Mouse (Mus musculus): ENCODE data around the gene Klhdc7b. TPM values are rescaled to one million over a fixed set of nuclear protein-coding genes. Genes with fewer than 3 reads are reported as not detected.

Klhdc7b gene
- polyA plus RNA-seq, 1 experiment from 2014 or later, result 0.04 TPM

DNA sequence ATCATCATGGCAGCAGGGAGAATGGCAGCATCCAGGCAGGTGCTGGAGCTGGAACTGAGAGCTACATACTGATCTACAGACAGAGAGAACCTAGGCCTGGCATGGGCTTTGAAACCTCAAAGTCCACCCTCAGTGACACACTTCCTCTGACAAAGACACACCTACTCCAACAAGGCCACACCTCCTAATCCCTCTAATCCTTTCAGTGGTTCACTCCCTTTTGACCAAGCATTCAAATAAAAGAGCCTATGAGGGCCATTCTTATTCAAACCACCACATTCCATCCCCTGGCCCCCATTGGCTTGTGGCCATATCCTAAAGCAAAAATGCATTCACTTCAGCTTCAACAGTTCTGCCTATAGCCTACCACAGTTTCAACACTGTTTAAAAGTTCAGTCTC lies 22.0 kb downstream of the Klhdc7b start:
- ATAC-seq (ENCODE audit: insufficient read depth, low FRiP score), result no peak
- H3K9ac ChIP-seq (ENCODE audit: low read length), result no peak overlapping the region
- H3K4me1 ChIP-seq (ENCODE audit: control insufficient read depth, insufficient read depth, low read length), result no peaks in the 10 kb centered on the region
- H3K4me3 ChIP-seq (replicated peaks; ENCODE audit: low read length), result no peak overlapping the region
- H3K9me3 ChIP-seq (replicated peaks; ENCODE audit: control insufficient read depth, low read length), result peaks cover 4% of the 10 kb centered on the region
- H3K27ac ChIP-seq (ENCODE audit: low read length), result no peak overlapping the region
- no peaks in the 10 kb centered on the region for H3K36me3 ChIP-seq (ENCODE audit: control insufficient read depth, insufficient read depth, low read length)
- H3K27me3 ChIP-seq (ENCODE audit: control insufficient read depth, insufficient read depth, low read length), result no peaks in the 10 kb centered on the region
- H3K4me2 ChIP-seq (ENCODE audit: low read depth, low read length), result no peak overlapping the region

DNA sequence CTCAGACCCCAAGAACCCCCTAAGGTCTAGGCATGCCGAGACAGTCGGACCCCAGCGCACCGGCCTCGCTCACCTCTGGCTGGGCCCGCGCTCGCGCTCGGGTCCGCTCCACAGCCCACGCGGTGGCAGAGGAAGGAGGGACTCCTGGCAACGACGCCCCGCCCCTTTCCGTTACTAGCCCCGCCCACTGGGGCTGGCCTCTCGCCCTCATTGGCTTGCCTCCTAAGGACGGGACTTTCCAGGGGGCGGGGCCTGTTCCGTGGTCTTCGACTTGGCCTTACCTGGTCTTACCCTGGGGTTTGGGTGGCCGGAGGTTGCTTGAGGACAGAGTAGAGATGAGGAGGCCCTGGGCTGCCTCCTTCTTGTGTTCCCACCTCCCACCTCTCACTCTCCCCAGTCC lies 25.4 kb downstream of the Klhdc7b start, which contains the start of gene Syce3:
Syce3 (minus strand) TSS at position 386 of the 400 bp plus-strand sequence.
- ATAC-seq (ENCODE audit: insufficient read depth, low FRiP score), result no peak
- no peak within 1 kb of the TSS for H3K4me2 ChIP-seq (ENCODE audit: low read depth, low read length)
- H3K36me3 ChIP-seq (ENCODE audit: control insufficient read depth, insufficient read depth, low read length), result no peaks in the 10 kb centered on the region
- no peak within 1 kb of the TSS for H3K9ac ChIP-seq (ENCODE audit: low read length)
- WGBS, result 79% methylated on average over 23 of the region's 24 CpGs
- H3K4me3 ChIP-seq (replicated peaks; ENCODE audit: low read length), result no peak within 1 kb of the TSS
- H3K27ac ChIP-seq (ENCODE audit: low read length), result no peak within 1 kb of the TSS
- H3K27me3 ChIP-seq (ENCODE audit: control insufficient read depth, insufficient read depth, low read length), result no peaks in the 10 kb centered on the region
- no peaks in the 10 kb centered on the region for H3K4me1 ChIP-seq (ENCODE audit: control insufficient read depth, insufficient read depth, low read length)
- peaks cover 4% of the 10 kb centered on the region for H3K9me3 ChIP-seq (replicated peaks; ENCODE audit: control insufficient read depth, low read length)

DNA sequence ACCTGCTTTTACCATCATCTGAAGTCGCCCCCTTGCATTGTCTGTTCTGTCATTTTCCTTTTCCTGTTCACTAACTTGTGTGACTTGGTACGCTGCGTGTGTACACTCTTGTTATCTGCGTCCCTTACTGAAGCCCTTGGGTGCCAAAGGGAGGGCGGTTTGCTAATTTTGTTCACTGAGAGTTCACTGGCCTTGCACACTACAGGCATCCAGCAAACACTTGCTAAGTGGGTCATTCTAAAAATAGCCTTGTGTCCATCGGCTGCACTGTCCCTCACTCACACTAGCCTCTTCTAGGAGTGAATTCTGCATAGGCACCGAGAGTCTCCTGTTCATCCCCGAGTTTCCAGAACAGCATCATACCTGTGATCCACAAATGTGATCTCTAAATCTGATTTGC lies 30.6 kb downstream of the Klhdc7b start:
- no peaks in the 10 kb centered on the region for H3K9me3 ChIP-seq (replicated peaks; ENCODE audit: control insufficient read depth, low read length)
- 84% methylated on average over 8 of the region's 8 CpGs for WGBS
- ATAC-seq (ENCODE audit: insufficient read depth, low FRiP score), result no peak

DNA sequence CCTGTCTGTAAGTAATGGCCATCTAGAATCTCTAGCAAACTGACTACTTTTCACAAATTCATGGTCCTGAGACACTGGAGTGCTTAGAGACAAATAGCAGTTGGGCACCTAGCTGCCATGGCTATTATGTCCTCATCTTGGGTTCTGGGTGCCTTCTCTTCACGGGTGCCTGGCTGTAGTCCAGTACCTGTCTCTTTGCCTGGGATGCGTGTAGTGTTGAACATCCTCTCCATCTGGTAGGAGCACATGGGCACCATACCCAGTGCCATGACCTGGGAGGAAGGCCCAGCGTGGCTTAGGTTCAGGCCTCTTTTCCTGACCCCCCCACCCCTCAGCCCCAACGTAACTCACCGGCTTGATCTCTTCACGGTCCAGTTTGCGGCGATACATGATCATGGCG lies 37.2 kb downstream of the Klhdc7b start:
- Histone ChIP-seq H3K9ac (ENCODE audit: low read length) (no peak overlapping the region), H3K4me2 (ENCODE audit: low read depth, low read length) (no peak overlapping the region), H3K9me3 (replicated peaks; ENCODE audit: control insufficient read depth, low read length) (no peaks in the 10 kb centered on the region), H3K4me3 (replicated peaks; ENCODE audit: low read length) (no peak overlapping the region), H3K27me3 (ENCODE audit: control insufficient read depth, insufficient read depth, low read length) (no peaks in the 10 kb centered on the region), H3K4me1 (ENCODE audit: control insufficient read depth, insufficient read depth, low read length) (no peaks in the 10 kb centered on the region), H3K27ac (ENCODE audit: low read length) (no peak overlapping the region), H3K36me3 (ENCODE audit: control insufficient read depth, insufficient read depth, low read length) (0 out of 2 replicates have a peak, but pooled peaks cover 5% of the 10 kb centered on the region)
- ATAC-seq (ENCODE audit: insufficient read depth, low FRiP score), result no peak
- 95% methylated on average over 9 of the region's 9 CpGs for WGBS

More for the DNA sequence above, 30.6 kb downstream of the Klhdc7b start:
- Histone ChIP-seq H3K4me3 (replicated peaks; ENCODE audit: low read length) (no peak overlapping the region), H3K36me3 (ENCODE audit: control insufficient read depth, insufficient read depth, low read length) (no peaks in the 10 kb centered on the region), H3K27ac (ENCODE audit: low read length) (no peak overlapping the region), H3K4me1 (ENCODE audit: control insufficient read depth, insufficient read depth, low read length) (no peaks in the 10 kb centered on the region), H3K4me2 (ENCODE audit: low read depth, low read length) (no peak overlapping the region), H3K9ac (ENCODE audit: low read length) (no peak overlapping the region), H3K27me3 (ENCODE audit: control insufficient read depth, insufficient read depth, low read length) (no peaks in the 10 kb centered on the region)

DNA sequence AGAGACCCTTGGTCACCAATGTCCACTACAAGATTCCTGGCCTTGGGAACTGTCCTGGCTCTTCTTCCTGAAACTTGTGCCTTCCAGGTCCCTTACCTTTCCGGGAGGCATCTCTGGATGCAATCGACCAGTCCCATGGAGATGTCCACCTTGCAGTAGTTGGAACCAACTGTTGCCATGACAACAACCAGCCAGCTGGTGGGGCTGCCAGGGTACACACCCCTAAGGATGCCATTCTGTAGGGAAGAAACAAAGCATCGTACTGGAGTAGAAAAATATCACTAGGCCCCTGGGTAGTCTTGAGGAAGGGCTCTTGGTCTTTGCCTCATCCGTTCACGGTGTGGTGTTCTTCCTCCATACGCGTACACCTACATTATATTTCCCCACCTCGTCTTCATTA lies 39.9 kb downstream of the Klhdc7b start:
- no peak overlapping the region for H3K4me3 ChIP-seq (replicated peaks; ENCODE audit: low read length)

DNA sequence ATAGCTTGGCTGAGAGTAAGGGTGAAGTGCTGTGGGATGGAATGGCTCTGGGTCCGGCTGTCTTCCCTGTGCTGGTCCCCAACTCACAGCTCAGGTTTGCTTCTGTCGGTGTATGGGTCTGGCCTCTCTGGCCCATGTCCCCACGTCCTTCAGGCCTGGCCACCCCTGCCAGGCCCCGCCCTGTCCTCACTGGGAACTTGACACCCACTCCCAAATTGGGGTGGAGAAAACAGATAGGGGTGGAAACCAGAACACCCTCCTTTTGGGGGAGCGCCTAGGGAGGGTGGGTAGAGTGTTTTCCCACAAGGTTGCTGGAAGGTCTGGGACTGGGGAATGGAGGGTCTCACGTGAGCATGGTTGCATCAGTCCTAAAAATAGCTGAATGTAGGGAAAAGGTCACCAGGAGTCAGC lies 41.0 kb downstream of the Klhdc7b start, which contains the start of gene Cpt1b:
Cpt1b (minus strand) TSS at position 153 of the 411 bp plus-strand sequence.
- H3K4me3 ChIP-seq (replicated peaks; ENCODE audit: low read length), result no peak within 1 kb of the TSS
- no peaks in the 10 kb centered on the region for H3K27me3 ChIP-seq (ENCODE audit: control insufficient read depth, insufficient read depth, low read length)
- H3K4me2 ChIP-seq (ENCODE audit: low read depth, low read length), result no peak within 1 kb of the TSS
- no peak within 1 kb of the TSS for H3K27ac ChIP-seq (ENCODE audit: low read length)
- H3K36me3 ChIP-seq (ENCODE audit: control insufficient read depth, insufficient read depth, low read length), result 0 out of 2 replicates have a peak, but pooled peaks cover 5% of the 10 kb centered on the region
- no peaks in the 10 kb centered on the region for H3K9me3 ChIP-seq (replicated peaks; ENCODE audit: control insufficient read depth, low read length)
- peaks cover 7% of the 10 kb centered on the region; the same call in 1 of the 2 replicates for H3K4me1 ChIP-seq (ENCODE audit: control insufficient read depth, insufficient read depth, low read length)
- ATAC-seq (ENCODE audit: insufficient read depth, low FRiP score), result no peak
- 44% methylated on average over 6 of the region's 6 CpGs for WGBS
- H3K9ac ChIP-seq (ENCODE audit: low read length), result no peak within 1 kb of the TSS

More for the DNA sequence above, 39.9 kb downstream of the Klhdc7b start:
- no peak overlapping the region for H3K4me2 ChIP-seq (ENCODE audit: low read depth, low read length)
- no peaks in the 10 kb centered on the region for H3K27me3 ChIP-seq (ENCODE audit: control insufficient read depth, insufficient read depth, low read length)
- WGBS, result 85% methylated on average over 8 of the region's 8 CpGs
- ATAC-seq (ENCODE audit: insufficient read depth, low FRiP score), result no peak
- no peak overlapping the region for H3K9ac ChIP-seq (ENCODE audit: low read length)
- peaks cover 7% of the 10 kb centered on the region; the same call in 1 of the 2 replicates for H3K4me1 ChIP-seq (ENCODE audit: control insufficient read depth, insufficient read depth, low read length)
- H3K9me3 ChIP-seq (replicated peaks; ENCODE audit: control insufficient read depth, low read length), result no peaks in the 10 kb centered on the region
- 0 out of 2 replicates have a peak, but pooled peaks cover 5% of the 10 kb centered on the region for H3K36me3 ChIP-seq (ENCODE audit: control insufficient read depth, insufficient read depth, low read length)
- no peak overlapping the region for H3K27ac ChIP-seq (ENCODE audit: low read length)

DNA sequence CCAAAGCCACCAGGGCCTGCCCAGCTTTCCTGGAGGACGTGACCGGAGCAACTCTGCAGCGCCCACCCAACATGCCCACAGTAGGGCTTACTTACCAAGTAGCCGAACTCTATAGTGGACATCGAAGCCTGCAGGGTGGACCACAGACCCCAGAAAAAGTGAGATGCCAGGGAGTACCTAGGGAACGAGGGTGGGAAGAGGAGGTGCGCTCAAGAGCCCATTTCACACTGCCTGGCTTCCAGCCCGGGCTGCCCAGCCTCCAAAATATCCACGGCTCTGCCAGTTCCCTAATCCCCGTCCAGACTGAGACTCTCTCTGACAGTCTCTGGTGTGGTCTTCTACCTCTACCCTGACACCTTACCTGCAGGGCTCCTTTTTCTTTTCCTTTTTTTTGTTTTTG lies 42.0 kb downstream of the Klhdc7b start:
- Histone ChIP-seq H3K4me3 (replicated peaks; ENCODE audit: low read length) (no peak overlapping the region), H3K9me3 (replicated peaks; ENCODE audit: control insufficient read depth, low read length) (no peaks in the 10 kb centered on the region), H3K4me1 (ENCODE audit: control insufficient read depth, insufficient read depth, low read length) (peaks cover 7% of the 10 kb centered on the region; the same call in 1 of the 2 replicates), H3K27ac (ENCODE audit: low read length) (no peak overlapping the region), H3K27me3 (ENCODE audit: control insufficient read depth, insufficient read depth, low read length) (no peaks in the 10 kb centered on the region), H3K36me3 (ENCODE audit: control insufficient read depth, insufficient read depth, low read length) (0 out of 2 replicates have a peak, but pooled peaks cover 5% of the 10 kb centered on the region), H3K4me2 (ENCODE audit: low read depth, low read length) (no peak overlapping the region), H3K9ac (ENCODE audit: low read length) (no peak overlapping the region)
- no peak for ATAC-seq (ENCODE audit: insufficient read depth, low FRiP score)
- WGBS, result 94% methylated on average over 10 of the region's 10 CpGs

GRCm38 (mm10) chr15:89428136-89428790 lies 43.5 kb downstream of the Klhdc7b start:
- H3K36me3 ChIP-seq (ENCODE audit: control insufficient read depth, insufficient read depth, low read length), result 0 out of 2 replicates have a peak, but pooled peaks cover 5% of the 10 kb centered on the region
- H3K4me1 ChIP-seq (ENCODE audit: control insufficient read depth, insufficient read depth, low read length), result peaks cover 7% of the 10 kb centered on the region; the same call in 1 of the 2 replicates
- peak overlapping the region; percentile 70 for H3K4me2 ChIP-seq (ENCODE audit: low read depth, low read length)
- no peak overlapping the region for H3K27ac ChIP-seq (ENCODE audit: low read length)
- no peaks in the 10 kb centered on the region for H3K9me3 ChIP-seq (replicated peaks; ENCODE audit: control insufficient read depth, low read length)
- 81% methylated on average over 19 of the region's 19 CpGs for WGBS
- no peak for ATAC-seq (ENCODE audit: insufficient read depth, low FRiP score)
- peak overlapping the region; percentile 82 for H3K9ac ChIP-seq (ENCODE audit: low read length)
- no peaks in the 10 kb centered on the region for H3K27me3 ChIP-seq (ENCODE audit: control insufficient read depth, insufficient read depth, low read length)
- H3K4me3 ChIP-seq (replicated peaks; ENCODE audit: low read length), result peak overlapping the region; percentile 92

GRCm38 (mm10) chr15:89428821-89429351 lies 44.2 kb downstream of the Klhdc7b start:
- H3K36me3 ChIP-seq (ENCODE audit: control insufficient read depth, insufficient read depth, low read length), result 0 out of 2 replicates have a peak, but pooled peaks cover 5% of the 10 kb centered on the region
- H3K4me1 ChIP-seq (ENCODE audit: control insufficient read depth, insufficient read depth, low read length), result peaks cover 7% of the 10 kb centered on the region; the same call in 1 of the 2 replicates
- peak overlapping the region; percentile 92 for H3K4me3 ChIP-seq (replicated peaks; ENCODE audit: low read length)
- H3K9ac ChIP-seq (ENCODE audit: low read length), result peak overlapping the region; percentile 82
- no peak overlapping the region for H3K27ac ChIP-seq (ENCODE audit: low read length)
- no peaks in the 10 kb centered on the region for H3K27me3 ChIP-seq (ENCODE audit: control insufficient read depth, insufficient read depth, low read length)
- H3K9me3 ChIP-seq (replicated peaks; ENCODE audit: control insufficient read depth, low read length), result no peaks in the 10 kb centered on the region
- 4% methylated on average over 21 of the region's 22 CpGs for WGBS
- ATAC-seq (ENCODE audit: insufficient read depth, low FRiP score), result peak; percentile 38
- peak overlapping the region; percentile 70 for H3K4me2 ChIP-seq (ENCODE audit: low read depth, low read length)
